Mouse (Mus musculus) G1E (cell line): ENCODE data around the gene Gm17428.

Source experiments
- CTCF ChIP-seq: IDR thresholded peaks from 2 replicates; pipeline ENCODE4 v1.5.1; 2012; ENCODE audit warnings: low read depth, low read length, inconsistent platforms, mixed read lengths
- GATA1 ChIP-seq: IDR thresholded peaks from 2 replicates; pipeline ENCODE4 v1.6.1; 2012; ENCODE audit warnings: borderline replicate concordance, low read length, inconsistent platforms, mixed read lengths
- GATA2 ChIP-seq: IDR thresholded peaks from 2 replicates; pipeline ENCODE4 v1.6.1; 2012; ENCODE audit warnings: low read depth, low read length, inconsistent platforms, borderline replicate concordance
- TAL1 ChIP-seq: conservative IDR thresholded peaks from 2 replicates; pipeline ENCODE4 v1.6.1; 2012; ENCODE audit warnings: low read depth, low read length, inconsistent platforms, mixed read lengths

GRCm38 (mm10) chr14:54962714-54963113, 14.0 kb upstream of the Gm17428 start:
- TF ChIP-seq CTCF (no peak), GATA1 (no peak), TAL1 (no peak), GATA2 (no peak)
